32 mouse cellular contexts compared by ENCODE assay signal in the genomic region with DNA sequence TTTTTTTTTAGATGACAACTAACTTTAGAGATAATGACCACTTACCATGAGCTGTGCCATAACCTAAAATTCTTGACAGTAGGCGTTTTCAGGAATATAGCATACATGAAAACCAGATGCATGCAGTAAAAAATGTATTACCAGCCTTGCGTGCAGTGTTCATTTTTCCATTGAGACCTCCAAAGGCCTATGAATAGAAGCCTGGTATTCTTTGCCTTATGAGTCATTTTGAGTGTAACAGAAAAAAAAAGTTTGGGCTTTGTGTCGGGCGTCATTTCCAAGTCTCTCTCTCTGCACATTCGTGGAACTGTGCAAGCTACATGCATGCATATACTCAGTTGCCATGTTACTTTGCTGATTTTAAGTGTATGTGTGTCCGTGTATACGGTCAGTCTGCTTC.
DNase-seq lines count a peak whose midpoint lies in the region; ATAC-seq and TF ChIP-seq lines count a peak whose summit lies in the region.
"Had no signal": no experiment of that assay in that cellular context is flagged by ENCODE, and none has a peak within 500 bp of the region (broad histone marks: within the 10 kb centered on the region; RNA-seq: fewer than 3 reads in every experiment).

No protein-coding gene starts in this region.

- H3K27me3 ChIP-seq in kidney, embryonic 15.5 days = no peaks in the 10 kb centered on the region
- no peaks in the 10 kb centered on the region for H3K27me3 ChIP-seq in kidney, adult 2 months (replicated peaks; ENCODE audit: control insufficient read depth, insufficient read depth, low read length)
- H3K27me3 ChIP-seq in CH12.LX (replicated peaks) = no peaks in the 10 kb centered on the region
- H3K27me3 ChIP-seq in limb, embryonic 14.5 days (ENCODE audit: control insufficient read depth, insufficient read depth, low read length) = no peaks in the 10 kb centered on the region
- H3K27me3 ChIP-seq: forebrain, embryonic 12.5 days; heart, embryonic 13.5 days; liver, embryonic 12.5 days; midbrain, embryonic 13.5 days; neural tube, embryonic 13.5 days; Patski had no signal

- no peak overlapping the region for H3K4me3 ChIP-seq in kidney, embryonic 15.5 days (replicated peaks)
- no peak overlapping the region for H3K4me3 ChIP-seq in kidney, adult 2 months (ENCODE audit: insufficient read depth, low read depth, low read length)
- no peak overlapping the region for H3K4me3 ChIP-seq in CH12.LX (replicated peaks in 1 of 3; ENCODE audit: low read depth in 2 of 3, low read length in 2 of 3, poor library complexity in 1 of 3)
- no peak overlapping the region for H3K4me3 ChIP-seq in limb, embryonic 14.5 days (replicated peaks; ENCODE audit: low read length)
- H3K4me3 ChIP-seq: erythroblast, embryonic 14.5 days; forebrain, embryonic 12.5 days; heart, adult 2 months; heart, embryonic 13.5 days; layer of hippocampus, adult 2 months; liver, embryonic 12.5 days; megakaryocyte, embryonic 14.5 days; midbrain, embryonic 13.5 days; neural tube, embryonic 13.5 days had no signal

- TF ChIP-seq EP300 in CH12.LX (IDR thresholded peaks at IDR 0.05; ENCODE audit: low read length) = no peak

- ATAC-seq in kidney, embryonic 15.5 days (replicated peaks; ENCODE audit: low FRiP score) = no peak
- ATAC-seq in limb, embryonic 14.5 days (ENCODE audit: low FRiP score, low read depth) = no peak; the same call in 1 of the 2 replicates
- no peak for ATAC-seq in megakaryocyte-erythroid progenitor cell, adult 5-6 weeks (replicated peaks; ENCODE audit: low FRiP score, low TSS enrichment, poor library complexity, severe bottlenecking)
- ATAC-seq: forebrain, postnatal 0 days; inflammation-experienced regulatory T-cells, adult 6 months; liver, embryonic 12.5 days; liver, postnatal 0 days; midbrain, embryonic 13.5 days; Patski had no signal

- dilution Hi-C loops in CH12.LX (cut with MboI; ENCODE audit: extremely low pct_ligation_motif_present, extremely low pct_unique_long_range_greater_than_20kb, low sequenced_read_pairs) = no loop called here

- no peak for TF ChIP-seq RAD21 in CH12.LX (IDR thresholded peaks at IDR 0.05; ENCODE audit: low read depth, low read length)

- peak overlapping the region; percentile 79 for H3K27ac ChIP-seq in kidney, embryonic 15.5 days
- no peak overlapping the region for H3K27ac ChIP-seq in kidney, adult 2 months (ENCODE audit: insufficient read depth, low read depth, low read length)
- no peak overlapping the region for H3K27ac ChIP-seq in CH12.LX (ENCODE audit: insufficient read depth, low read depth)
- H3K27ac ChIP-seq in limb, embryonic 14.5 days (replicated peaks; ENCODE audit: low read depth, low read length) = peak overlapping the region; percentile 82
- H3K27ac ChIP-seq: forebrain, embryonic 12.5 days; heart, adult 2 months; heart, embryonic 13.5 days; hindbrain, embryonic 14.5 days; liver, embryonic 12.5 days; midbrain, embryonic 13.5 days; neural tube, embryonic 13.5 days had no signal

- H3K36me3 ChIP-seq in kidney, embryonic 15.5 days = no peaks in the 10 kb centered on the region
- H3K36me3 ChIP-seq in kidney, adult 2 months (ENCODE audit: control insufficient read depth, insufficient read depth, low read length) = no peaks in the 10 kb centered on the region
- H3K36me3 ChIP-seq in CH12.LX (replicated peaks in 1 of 2; ENCODE audit: control insufficient read depth in 1 of 2, insufficient read depth in 1 of 2, low read length in 1 of 2) = no peaks in the 10 kb centered on the region
- H3K36me3 ChIP-seq in limb, embryonic 14.5 days (ENCODE audit: control insufficient read depth, insufficient read depth, low read length) = no peaks in the 10 kb centered on the region
- H3K36me3 ChIP-seq: forebrain, embryonic 12.5 days; G1E; heart, embryonic 13.5 days; liver, embryonic 12.5 days; midbrain, embryonic 13.5 days; neural tube, embryonic 13.5 days had no signal

- DNase-seq in kidney, adult 2 months = no peak
- no peak for DNase-seq in CH12.LX (ENCODE audit: extremely low read depth)
- peak; percentile 36 for DNase-seq in brain, adult 2 months (ENCODE audit: low read depth, low spot score)
- peak; percentile 84 for DNase-seq in limb, embryonic 14.5 days (ENCODE audit: low spot score)
- no peak for DNase-seq in urinary bladder, adult 2 months (ENCODE audit: low spot score)
- DNase-seq: adrenal gland, postnatal 10 days; cerebellum, adult 11-12 months; cerebellum, adult 9-11 months; forebrain, postnatal 0 days; gastrocnemius, postnatal 36 days; heart, adult 2 months; heart, postnatal 10 days; kidney, adult 11 months; kidney, postnatal 36 days; left cerebral cortex, postnatal 4 days; liver, postnatal 0 days; lung, postnatal 36 days; right cerebral cortex, postnatal 4 days had no signal

- no peaks in the 10 kb centered on the region for H3K79me2 ChIP-seq in CH12.LX (replicated peaks; ENCODE audit: control insufficient read depth, extremely low read depth, insufficient read depth, poor library complexity, severe bottlenecking)

- no peak for TF ChIP-seq CTCF in kidney, adult 2 months (conservative IDR thresholded peaks at IDR 0.05; ENCODE audit: insufficient read depth, insufficient read length, low read depth, low read length)
- TF ChIP-seq CTCF in CH12.LX (conservative IDR thresholded peaks at IDR 0.05 in 1 of 2, IDR thresholded peaks at IDR 0.05 in 1 of 2; ENCODE audit: low read depth in 2 of 2, low read length in 2 of 2) = no peak

- H3K9me3 ChIP-seq in kidney, embryonic 15.5 days (replicated peaks) = no peaks in the 10 kb centered on the region
- no peaks in the 10 kb centered on the region for H3K9me3 ChIP-seq in CH12.LX (replicated peaks; ENCODE audit: low read length)
- no peaks in the 10 kb centered on the region for H3K9me3 ChIP-seq in limb, embryonic 14.5 days (ENCODE audit: control insufficient read depth, low read length)
- H3K9me3 ChIP-seq: forebrain, embryonic 12.5 days; G1E; heart, embryonic 13.5 days; liver, embryonic 12.5 days; midbrain, embryonic 13.5 days; neural tube, embryonic 13.5 days had no signal

- WGBS in kidney, embryonic 15.5 days = 85% methylated on average over 7 of the region's 7 CpGs
- 90% methylated on average over 7 of the region's 7 CpGs for WGBS in kidney, adult 2 months
- WGBS in limb, embryonic 14.5 days = 33% methylated on average over 7 of the region's 7 CpGs

- in situ Hi-C loops in CH12.LX (cut with MboI; ENCODE audit: low pct_ligation_motif_present, low pct_unique_long_range_greater_than_20kb, low sequenced_read_pairs) = no loop called here

- no peak for TF ChIP-seq POLR2A in kidney, adult 2 months (IDR thresholded peaks at IDR 0.05; ENCODE audit: low read depth, low read length)
- no peak for TF ChIP-seq POLR2A in CH12.LX (IDR thresholded peaks at IDR 0.05; ENCODE audit: low read depth, low read length)
- no peak for TF ChIP-seq POLR2A in limb, embryonic 14.5 days (IDR thresholded peaks at IDR 0.05; ENCODE audit: borderline replicate concordance, extremely low read depth, insufficient read depth, insufficient read length)

- no peak overlapping the region for H3K9ac ChIP-seq in kidney, embryonic 15.5 days
- no peak overlapping the region for H3K9ac ChIP-seq in CH12.LX (ENCODE audit: insufficient read depth, low read depth)
- no peak overlapping the region for H3K9ac ChIP-seq in limb, embryonic 14.5 days (ENCODE audit: low read depth, low read length, severe bottlenecking)
- H3K9ac ChIP-seq: forebrain, embryonic 12.5 days; forebrain, postnatal 0 days; heart, embryonic 13.5 days; hindbrain, embryonic 14.5 days; liver, embryonic 12.5 days; liver, postnatal 0 days; midbrain, embryonic 13.5 days; neural tube, embryonic 13.5 days had no signal

- peaks cover 61% of the 10 kb centered on the region for H3K4me1 ChIP-seq in kidney, embryonic 15.5 days
- H3K4me1 ChIP-seq in kidney, adult 2 months (ENCODE audit: control insufficient read depth, insufficient read depth, low read length) = peaks cover 21% of the 10 kb centered on the region
- peaks cover 0 to 10% of the 10 kb centered on the region in 2 experiments; a peak in 2 of 4 replicates for H3K4me1 ChIP-seq in CH12.LX (ENCODE audit: control insufficient read depth in 1 of 2, insufficient read depth in 2 of 2)
- peaks cover 69% of the 10 kb centered on the region for H3K4me1 ChIP-seq in limb, embryonic 14.5 days (ENCODE audit: control insufficient read depth, insufficient read depth, low read length)
- H3K4me1 ChIP-seq: megakaryocyte, embryonic 14.5 days had no signal

- H3K4me2 ChIP-seq in kidney, embryonic 15.5 days = no peak overlapping the region
- H3K4me2 ChIP-seq in CH12.LX (ENCODE audit: insufficient read depth, low read depth, poor library complexity, severe bottlenecking) = no peak overlapping the region
- 0 out of 2 replicates have a peak overlapping the region, but pooled peaks have one; percentile 13 for H3K4me2 ChIP-seq in limb, embryonic 14.5 days (replicated peaks; ENCODE audit: low read depth, low read length, severe bottlenecking)
- H3K4me2 ChIP-seq: forebrain, embryonic 12.5 days; heart, embryonic 13.5 days; hindbrain, embryonic 14.5 days; liver, embryonic 12.5 days; midbrain, embryonic 13.5 days; neural tube, embryonic 13.5 days had no signal

TF ChIP-seq in CH12.LX, 34 proteins besides CTCF, POLR2A, EP300 and RAD21:
- peak; percentile 27; the same call in 1 of the 2 replicates for TF ChIP-seq ZNF384 (IDR thresholded peaks at IDR 0.05; ENCODE audit: low read depth, low read length)
- no peak for TF ChIP-seq MAX (IDR thresholded peaks at IDR 0.05; ENCODE audit: low read length)

Comparison
In these comparisons a context has a peak if more than half of its experiments do, and no peak if none do; other contexts are left out.
1. H3K27ac ChIP-seq: peak in kidney, embryonic 15.5 days (single experiment) and limb, embryonic 14.5 days (single experiment); none in kidney, adult 2 months (single experiment) and CH12.LX (single experiment).
2. DNase-seq: peak in brain, adult 2 months (single experiment) and limb, embryonic 14.5 days (single experiment); none in kidney, adult 2 months (single experiment), CH12.LX (single experiment) and urinary bladder, adult 2 months (single experiment).